In the genomic region with DNA sequence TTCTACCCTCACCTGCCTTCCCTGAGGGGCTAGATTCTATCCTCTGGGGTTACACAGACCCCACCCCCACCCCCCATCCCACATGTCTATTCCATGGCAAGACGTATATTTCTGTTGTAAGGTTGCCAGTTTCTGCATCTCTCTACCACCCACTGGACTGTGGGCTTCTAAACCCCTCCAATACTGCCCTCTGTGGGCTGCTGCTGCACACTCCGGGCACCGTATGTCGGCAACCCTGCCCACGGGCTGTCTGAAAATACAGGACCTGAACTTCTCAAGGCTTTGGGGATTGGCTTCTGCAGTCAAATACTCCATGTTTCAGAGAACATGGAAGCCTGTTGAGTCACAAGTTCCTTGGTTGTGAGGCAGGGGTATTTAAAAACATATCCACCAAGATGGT, we compare ENCODE assay signal across 15 mouse cellular contexts. TPM values are rescaled to one million over a fixed set of nuclear protein-coding genes. Genes with fewer than 3 reads are reported as not detected.
A peak's percentile ranks its signal among the peaks of the same experiment; 100 is the strongest.
DNase-seq lines count a peak whose midpoint lies in the region; ATAC-seq and TF ChIP-seq lines count a peak whose summit lies in the region.
"Had no signal": no experiment of that assay in that cellular context is flagged by ENCODE, and none has a peak within 500 bp of the region (broad histone marks: within the 10 kb centered on the region; RNA-seq: fewer than 3 reads in every experiment).

No protein-coding gene starts in this region.

- DNase-seq in CD4-positive, CD25-positive, alpha-beta regulatory T cell, adult 2 months (ENCODE audit: low read depth, low spot score): peak; percentile 48
- DNase-seq in kidney, postnatal 4 days: peak; percentile 41 to 45
- DNase-seq in kidney, postnatal 25 days: no peak
- DNase-seq in spleen, adult 2 months (ENCODE audit: low read depth in 1 of 2, low spot score in 2 of 2): no peak
- no peak for DNase-seq in spleen, adult 12 weeks (ENCODE audit: low spot score)
- DNase-seq in thymus, postnatal 4 days: peak; percentile 77
- no peak for DNase-seq in right cerebral cortex, adult 2 months (ENCODE audit: low spot score in 2 of 2)
- DNase-seq: right cerebral cortex, postnatal 14 days had no signal

- 47% methylated on average over 5 of the region's 5 CpGs for WGBS in spleen, adult 2 months

- H3K27ac ChIP-seq in spleen, adult 2 months (ENCODE audit: insufficient read depth, low read length): no peak overlapping the region
- H3K27ac ChIP-seq: heart, embryonic 13.5 days; hindbrain, embryonic 13.5 days; midbrain, embryonic 12.5 days; neural tube, embryonic 13.5 days; stomach, embryonic 15.5 days had no signal

- H3K4me3 ChIP-seq in spleen, adult 2 months (ENCODE audit: extremely low read depth, insufficient read depth, insufficient read length): no peak overlapping the region
- H3K4me3 ChIP-seq: erythroblast, embryonic 14.5 days; heart, embryonic 13.5 days; hindbrain, embryonic 13.5 days; midbrain, embryonic 12.5 days; neural tube, embryonic 13.5 days; stomach, embryonic 15.5 days had no signal

- no peak for TF ChIP-seq POLR2A in spleen, adult 2 months (IDR thresholded peaks at IDR 0.05; ENCODE audit: low read depth, low read length)

- H3K36me3 ChIP-seq in spleen, adult 2 months (ENCODE audit: control insufficient read depth, insufficient read depth, low read length): no peaks in the 10 kb centered on the region
- H3K36me3 ChIP-seq: heart, embryonic 13.5 days; hindbrain, embryonic 13.5 days; midbrain, embryonic 12.5 days; neural tube, embryonic 13.5 days; stomach, embryonic 15.5 days had no signal

- H3K4me1 ChIP-seq in spleen, adult 2 months (ENCODE audit: control insufficient read depth, insufficient read depth, insufficient read length): no peaks in the 10 kb centered on the region
- H3K4me1 ChIP-seq: hindbrain, embryonic 13.5 days; midbrain, embryonic 12.5 days; neural tube, embryonic 13.5 days; stomach, embryonic 15.5 days had no signal

- TF ChIP-seq CTCF in spleen, adult 2 months (IDR thresholded peaks at IDR 0.05; ENCODE audit: extremely low read depth, insufficient read depth, insufficient read length, insufficient replicate concordance): peak; percentile 7; the same call in 1 of the 2 replicates

- no peaks in the 10 kb centered on the region for H3K27me3 ChIP-seq in spleen, adult 2 months (ENCODE audit: control insufficient read depth, insufficient read depth, low read length)
- H3K27me3 ChIP-seq: hindbrain, embryonic 13.5 days; midbrain, embryonic 12.5 days; neural tube, embryonic 13.5 days; stomach, embryonic 15.5 days had no signal

- no peak for ATAC-seq in CD4-positive, CD25-positive, alpha-beta regulatory T cell, adult 4 months

RNA-seq across cellular contexts. Expression of gene Npas2, which starts 17.4 kb away (rescaled TPM):
- under 1 TPM; 0.17 to 0.32 TPM for polyA plus RNA-seq in CD4-positive, CD25-positive, alpha-beta regulatory T cell, adult 4 months (2017; shearing (Covaris generic))
- polyA plus RNA-seq in spleen, adult 2 months (2012; rRNA removed): 0.91 and 1.9 TPM in 2 replicates
- polyA plus RNA-seq: erythroblast, embryonic 14.5 days; midbrain, embryonic 12.5 days had no signal

Comparison
In these comparisons a context has a peak if more than half of its experiments do, and no peak if none do; other contexts are left out.
1. DNase-seq: peak in CD4-positive, CD25-positive, alpha-beta regulatory T cell, adult 2 months (single experiment), kidney, postnatal 4 days (2 of 2) and thymus, postnatal 4 days (single experiment); none in kidney, postnatal 25 days (0 of 2), spleen, adult 2 months (0 of 2), spleen, adult 12 weeks (single experiment) and right cerebral cortex, adult 2 months (0 of 2).